Mouse (Mus musculus): ENCODE data around the gene Shank2. TPM values are rescaled to one million over a fixed set of nuclear protein-coding genes. Genes with fewer than 3 reads are reported as not detected.
A peak's percentile ranks its signal among the peaks of the same experiment; 100 is the strongest.

Shank2 gene
- polyA plus RNA-seq, 1 experiment from 2014 or later, result 1.5 TPM

- 46% methylated on average over 22 of the region's 22 CpGs for WGBS
- no peak overlapping the region; the same call in 1 of the 2 replicates for H3K27ac ChIP-seq
- H3K36me3 ChIP-seq, result peaks cover 12% of the 10 kb centered on the region
- H3K9ac ChIP-seq, result no peak overlapping the region
- no peak for ATAC-seq (ENCODE audit: insufficient number of reproducible peaks, insufficient read depth, low FRiP score, low TSS enrichment, low read depth)
- no peak overlapping the region for H3K4me3 ChIP-seq
- no peaks in the 10 kb centered on the region for H3K9me3 ChIP-seq
- H3K4me1 ChIP-seq, result peaks cover 23% of the 10 kb centered on the region
- peak overlapping the region; percentile 5; the same call in 1 of the 2 replicates for H3K4me2 ChIP-seq
- no peaks in the 10 kb centered on the region for H3K27me3 ChIP-seq
Measured at GRCm38 (mm10) chr7:144411967-144412906, 410.5 kb downstream of the Shank2 start.

GRCm38 (mm10) chr7:144414632-144415031 is 412.9 kb downstream of the Shank2 start:
- no peak for ATAC-seq (ENCODE audit: insufficient number of reproducible peaks, insufficient read depth, low FRiP score, low TSS enrichment, low read depth)
- 85% methylated on average over 5 of the region's 5 CpGs for WGBS

GRCm38 (mm10) chr7:144415795-144416194 is 414.1 kb downstream of the Shank2 start:
- no peak overlapping the region for H3K4me2 ChIP-seq
- peaks cover 1% of the 10 kb centered on the region for H3K36me3 ChIP-seq
- no peak overlapping the region for H3K9ac ChIP-seq
- H3K27ac ChIP-seq, result no peak overlapping the region
- 76% methylated on average over 4 of the region's 4 CpGs for WGBS
- no peak overlapping the region for H3K4me3 ChIP-seq
- no peak for ATAC-seq (ENCODE audit: insufficient number of reproducible peaks, insufficient read depth, low FRiP score, low TSS enrichment, low read depth)
- H3K9me3 ChIP-seq, result no peaks in the 10 kb centered on the region
- no peaks in the 10 kb centered on the region for H3K27me3 ChIP-seq
- H3K4me1 ChIP-seq, result peaks cover 42% of the 10 kb centered on the region

More at GRCm38 (mm10) chr7:144414632-144415031, 412.9 kb downstream of the Shank2 start:
- H3K4me2 ChIP-seq, result no peak overlapping the region
- H3K4me1 ChIP-seq, result peaks cover 30% of the 10 kb centered on the region
- H3K27me3 ChIP-seq, result no peaks in the 10 kb centered on the region
- no peak overlapping the region for H3K27ac ChIP-seq
- no peaks in the 10 kb centered on the region for H3K9me3 ChIP-seq
- no peak overlapping the region for H3K9ac ChIP-seq
- no peak overlapping the region for H3K4me3 ChIP-seq
- peaks cover 11% of the 10 kb centered on the region for H3K36me3 ChIP-seq

DNA sequence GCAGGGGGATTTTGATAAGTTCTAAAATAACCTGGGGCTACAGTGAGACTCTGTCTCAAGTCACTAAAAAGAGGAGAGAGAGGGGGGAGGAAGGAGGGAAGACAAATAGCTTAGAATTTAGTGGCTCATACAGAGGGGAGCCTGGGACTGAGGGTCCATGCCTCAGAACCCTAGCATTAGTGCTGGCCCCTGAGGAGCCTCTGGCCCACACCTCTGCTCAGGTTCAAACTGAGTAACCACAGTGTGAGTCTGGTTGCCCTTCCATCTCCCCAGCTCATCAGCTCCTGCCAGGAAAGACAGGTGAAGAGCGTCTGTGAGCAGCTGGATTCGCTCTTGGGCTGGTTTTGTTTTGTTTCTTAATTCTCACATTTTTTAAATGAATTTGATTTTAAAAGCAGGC is 415.5 kb downstream of the Shank2 start:
- Histone ChIP-seq H3K4me3 (no peak overlapping the region), H3K9ac (no peak overlapping the region), H3K9me3 (no peaks in the 10 kb centered on the region), H3K36me3 (no peaks in the 10 kb centered on the region), H3K27ac (peak overlapping the region; percentile 22; the same call in 1 of the 2 replicates), H3K4me2 (0 out of 2 replicates have a peak overlapping the region, but pooled peaks have one; percentile 16), H3K4me1 (peaks cover 36% of the 10 kb centered on the region), H3K27me3 (no peaks in the 10 kb centered on the region)
- ATAC-seq (ENCODE audit: insufficient number of reproducible peaks, insufficient read depth, low FRiP score, low TSS enrichment, low read depth), result no peak
- 75% methylated on average over 2 of the region's 2 CpGs for whole genome bisulfite sequencing

DNA sequence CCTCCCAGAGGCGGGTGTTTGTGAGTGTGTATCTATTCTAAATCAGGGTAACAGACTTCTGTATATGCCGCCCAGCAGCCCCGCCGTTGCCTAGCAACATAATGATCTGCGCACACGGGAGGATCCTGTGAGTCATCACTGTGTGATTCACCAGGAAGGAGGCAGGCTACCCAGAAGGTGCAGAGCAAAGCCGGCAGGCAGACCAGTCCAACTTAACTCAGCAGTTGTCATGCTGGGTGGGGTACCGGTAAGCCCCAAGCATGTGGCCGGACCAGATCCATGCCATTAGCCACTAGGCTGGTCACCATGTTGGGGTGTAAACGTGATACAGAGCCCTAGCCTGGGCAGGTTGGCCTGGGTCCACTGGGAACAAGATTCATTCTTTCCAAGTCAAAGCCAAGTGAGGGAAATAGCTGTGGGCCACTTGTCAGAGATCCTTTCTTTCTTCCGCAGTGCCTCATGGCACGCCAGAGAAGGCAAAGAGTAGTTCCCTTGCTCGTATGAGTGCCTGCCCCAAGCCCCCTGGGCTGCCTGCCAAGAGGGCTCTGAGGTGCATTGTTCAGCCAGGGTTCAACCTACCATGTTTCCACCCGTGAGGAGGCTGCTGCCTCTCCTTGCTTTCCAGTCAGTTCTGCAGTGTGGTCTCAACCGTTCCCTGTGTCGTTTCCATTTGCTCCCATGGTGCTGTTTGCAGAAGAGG is 416.1 kb downstream of the Shank2 start:
- peak overlapping the region; percentile 16; the same call in 1 of the 2 replicates for H3K4me2 ChIP-seq

DNA sequence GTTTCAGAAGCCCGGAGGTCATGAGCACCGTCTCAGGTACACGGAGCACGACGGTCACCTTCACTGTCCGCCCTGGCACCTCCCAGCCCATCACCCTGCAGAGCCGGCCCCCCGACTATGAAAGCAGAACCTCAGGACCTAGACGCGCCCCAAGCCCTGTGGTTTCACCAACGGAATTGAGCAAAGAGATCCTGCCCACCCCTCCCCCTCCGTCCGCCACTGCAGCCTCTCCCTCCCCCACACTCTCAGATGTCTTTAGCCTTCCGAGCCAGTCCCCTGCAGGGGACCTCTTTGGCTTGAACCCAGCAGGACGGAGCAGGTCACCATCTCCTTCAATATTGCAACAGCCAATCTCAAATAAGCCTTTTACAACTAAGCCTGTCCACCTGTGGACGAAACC is 418.8 kb downstream of the Shank2 start:
- no peak for ATAC-seq (ENCODE audit: insufficient number of reproducible peaks, insufficient read depth, low FRiP score, low TSS enrichment, low read depth)
- Histone ChIP-seq H3K4me3 (no peak overlapping the region), H3K4me2 (no peak overlapping the region), H3K9ac (no peak overlapping the region), H3K9me3 (no peaks in the 10 kb centered on the region), H3K36me3 (no peaks in the 10 kb centered on the region), H3K27ac (no peak overlapping the region), H3K4me1 (peaks cover 28% of the 10 kb centered on the region), H3K27me3 (no peaks in the 10 kb centered on the region)
- WGBS, result 23% methylated on average over 16 of the region's 16 CpGs

More for the DNA sequence above, 416.1 kb downstream of the Shank2 start:
- Histone ChIP-seq H3K9ac (no peak overlapping the region), H3K36me3 (no peaks in the 10 kb centered on the region), H3K4me1 (peaks cover 31% of the 10 kb centered on the region), H3K27me3 (no peaks in the 10 kb centered on the region), H3K27ac (peak overlapping the region; percentile 55), H3K4me3 (no peak overlapping the region), H3K9me3 (no peaks in the 10 kb centered on the region)
- peak; percentile 57; the same call in 1 of the 2 replicates for ATAC-seq (ENCODE audit: insufficient number of reproducible peaks, insufficient read depth, low FRiP score, low TSS enrichment, low read depth)
- WGBS, result 38% methylated on average over 16 of the region's 16 CpGs

DNA sequence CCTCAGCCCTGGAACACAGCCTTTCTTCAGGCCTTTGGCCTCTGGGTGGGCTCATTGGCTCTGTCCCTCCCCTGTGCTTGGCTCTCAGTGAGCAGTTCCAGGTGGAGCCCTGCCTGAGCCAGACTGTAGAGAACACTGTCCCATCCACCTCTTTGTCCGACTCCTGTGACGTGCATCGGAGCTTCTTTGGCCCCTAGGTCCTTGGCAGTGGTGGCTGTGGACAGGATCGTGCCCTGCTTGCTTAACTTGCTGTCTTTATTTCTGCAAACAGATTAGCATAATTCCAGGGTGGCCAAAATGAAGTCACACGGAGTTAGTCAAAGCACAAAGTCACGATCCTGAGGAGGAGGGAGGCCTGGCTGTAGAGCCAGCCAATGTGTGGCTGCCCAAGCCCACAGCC is 419.8 kb downstream of the Shank2 start:
- H3K36me3 ChIP-seq, result no peaks in the 10 kb centered on the region
- no peak overlapping the region for H3K27ac ChIP-seq
- ATAC-seq (ENCODE audit: insufficient number of reproducible peaks, insufficient read depth, low FRiP score, low TSS enrichment, low read depth), result no peak
- WGBS, result 74% methylated on average over 6 of the region's 6 CpGs
- H3K27me3 ChIP-seq, result no peaks in the 10 kb centered on the region
- H3K4me3 ChIP-seq, result no peak overlapping the region
- no peak overlapping the region for H3K9ac ChIP-seq
- H3K4me2 ChIP-seq, result no peak overlapping the region
- peaks cover 28% of the 10 kb centered on the region for H3K4me1 ChIP-seq
- H3K9me3 ChIP-seq, result no peaks in the 10 kb centered on the region

GRCm38 (mm10) chr7:144425953-144426352 is 424.2 kb downstream of the Shank2 start:
- 8% methylated on average over 8 of the region's 8 CpGs for WGBS
- H3K36me3 ChIP-seq, result no peaks in the 10 kb centered on the region
- H3K9me3 ChIP-seq, result no peaks in the 10 kb centered on the region
- no peaks in the 10 kb centered on the region for H3K4me1 ChIP-seq
- ATAC-seq (ENCODE audit: insufficient number of reproducible peaks, insufficient read depth, low FRiP score, low TSS enrichment, low read depth), result no peak
- H3K4me2 ChIP-seq, result no peak overlapping the region
- H3K4me3 ChIP-seq, result no peak overlapping the region
- no peaks in the 10 kb centered on the region for H3K27me3 ChIP-seq
- no peak overlapping the region for H3K27ac ChIP-seq
- no peak overlapping the region for H3K9ac ChIP-seq

DNA sequence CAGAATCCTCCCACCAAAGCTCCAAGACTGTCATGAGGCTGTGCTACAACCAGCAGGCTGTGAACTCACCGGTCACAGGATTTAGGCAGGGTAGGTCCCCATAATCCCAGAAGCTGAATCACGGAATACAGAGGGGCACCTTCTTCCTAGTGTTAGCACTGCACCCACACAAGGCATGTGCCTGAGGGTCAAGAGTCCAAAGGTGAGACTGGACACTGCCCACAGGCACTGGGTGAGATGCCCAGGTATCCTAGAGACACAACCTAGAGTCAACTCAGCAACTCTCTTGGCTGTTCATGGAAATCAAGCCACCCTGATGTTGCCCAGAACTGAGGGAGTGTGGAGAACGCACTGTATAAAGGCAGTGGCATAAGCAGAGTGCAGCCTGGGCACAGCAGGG is 424.9 kb downstream of the Shank2 start:
- ATAC-seq (ENCODE audit: insufficient number of reproducible peaks, insufficient read depth, low FRiP score, low TSS enrichment, low read depth), result no peak
- Histone ChIP-seq H3K4me3 (no peak overlapping the region), H3K4me2 (no peak overlapping the region), H3K27ac (no peak overlapping the region), H3K36me3 (no peaks in the 10 kb centered on the region), H3K4me1 (no peaks in the 10 kb centered on the region), H3K9ac (no peak overlapping the region), H3K9me3 (no peaks in the 10 kb centered on the region), H3K27me3 (no peaks in the 10 kb centered on the region)
- WGBS, result 86% methylated on average over 3 of the region's 3 CpGs

- H3K9me3 ChIP-seq, result no peaks in the 10 kb centered on the region
- no peaks in the 10 kb centered on the region for H3K27me3 ChIP-seq
- H3K4me3 ChIP-seq, result no peak overlapping the region
- no peak overlapping the region for H3K27ac ChIP-seq
- H3K4me1 ChIP-seq, result no peaks in the 10 kb centered on the region
- WGBS, result 91% methylated on average over 3 of the region's 3 CpGs
- H3K9ac ChIP-seq, result no peak overlapping the region
- ATAC-seq (ENCODE audit: insufficient number of reproducible peaks, insufficient read depth, low FRiP score, low TSS enrichment, low read depth), result no peak
- H3K36me3 ChIP-seq, result no peaks in the 10 kb centered on the region
- no peak overlapping the region for H3K4me2 ChIP-seq
Measured at GRCm38 (mm10) chr7:144427460-144427859, 425.7 kb downstream of the Shank2 start.

GRCm38 (mm10) chr7:144432920-144433319 is 431.2 kb downstream of the Shank2 start:
- Histone ChIP-seq H3K4me2 (no peak overlapping the region), H3K9ac (no peak overlapping the region), H3K27me3 (no peaks in the 10 kb centered on the region), H3K36me3 (peaks cover 27% of the 10 kb centered on the region), H3K4me1 (no peaks in the 10 kb centered on the region), H3K4me3 (no peak overlapping the region), H3K9me3 (no peaks in the 10 kb centered on the region), H3K27ac (no peak overlapping the region)
- 77% methylated on average over 2 of the region's 2 CpGs for WGBS
- ATAC-seq (ENCODE audit: insufficient number of reproducible peaks, insufficient read depth, low FRiP score, low TSS enrichment, low read depth), result no peak
